Mouse (Mus musculus): Measurements from ENCODE around the gene Bckdhb. TPM values are rescaled to one million over a fixed set of nuclear protein-coding genes. Genes with fewer than 3 reads are reported as not detected.

Bckdhb gene
- polyA plus RNA-seq, 1 experiment from 2014 or later, result 51.5 TPM

DNA sequence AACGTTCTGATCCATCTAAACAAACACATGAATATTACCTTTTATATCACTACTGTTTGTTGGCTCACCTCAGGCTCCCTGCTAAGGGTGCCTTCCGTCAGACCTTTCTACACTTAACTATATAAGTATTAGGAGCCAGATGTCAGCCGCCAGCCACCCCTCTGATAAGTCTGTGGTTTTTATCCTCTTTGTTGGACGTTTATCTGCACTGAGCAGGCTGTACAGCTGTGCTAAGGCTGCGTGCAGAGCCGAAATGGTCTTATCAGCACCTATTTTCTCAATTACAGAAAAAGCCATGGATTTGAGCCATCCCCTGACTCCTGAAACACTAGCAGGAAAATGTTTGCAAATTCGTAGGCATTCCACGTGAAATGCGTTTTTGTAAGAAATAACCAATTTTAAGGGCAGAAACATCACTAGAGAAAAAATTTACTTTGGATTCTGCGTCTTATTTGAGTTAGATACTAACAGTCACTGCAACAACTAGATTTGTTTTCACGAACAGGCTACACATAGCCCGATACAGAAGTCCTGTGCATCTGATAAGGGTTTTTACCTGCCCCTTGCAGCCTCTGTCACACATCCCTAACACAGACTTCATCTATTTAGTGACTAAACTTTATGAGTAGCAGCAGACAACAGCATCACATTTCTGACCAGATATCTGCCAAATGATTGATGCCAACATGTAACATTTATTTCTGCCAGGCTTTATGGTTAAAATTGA, 188.1 kb downstream of the Bckdhb start:
- H3K4me2 ChIP-seq, result no peak overlapping the region
- no peaks in the 10 kb centered on the region for H3K27me3 ChIP-seq (replicated peaks)
- WGBS, result 60% methylated on average over 12 of the region's 12 CpGs
- no peak overlapping the region for H3K9ac ChIP-seq
- H3K9me3 ChIP-seq, result no peaks in the 10 kb centered on the region
- no peak overlapping the region for H3K27ac ChIP-seq
- peaks cover 7% of the 10 kb centered on the region; the same call in 1 of the 2 replicates for H3K4me1 ChIP-seq
- H3K4me3 ChIP-seq (replicated peaks), result no peak overlapping the region
- ATAC-seq (ENCODE audit: insufficient read depth, low FRiP score, low read depth), result peak; percentile 83
- H3K36me3 ChIP-seq, result no peaks in the 10 kb centered on the region

DNA sequence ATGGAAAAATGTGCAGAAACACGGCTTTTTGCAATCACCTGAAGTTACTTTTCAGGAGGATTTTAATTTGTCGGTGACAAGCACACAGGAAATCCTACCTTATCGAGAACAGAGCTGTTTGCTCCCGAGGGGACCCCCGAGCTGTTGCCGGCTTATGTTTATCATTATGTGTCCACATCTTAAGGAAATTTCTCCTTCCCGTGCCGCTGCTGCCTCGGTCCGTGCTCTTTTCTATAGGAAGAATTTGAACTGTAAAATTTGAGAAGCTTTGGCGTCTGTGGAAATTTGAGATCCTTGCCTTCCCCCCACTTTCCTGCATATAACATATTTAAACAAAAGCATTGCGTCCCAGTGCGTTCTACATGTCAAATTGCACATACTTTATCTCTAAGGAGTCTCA, 189.3 kb downstream of the Bckdhb start:
- H3K9ac ChIP-seq, result no peak overlapping the region
- peaks cover 7% of the 10 kb centered on the region; the same call in 1 of the 2 replicates for H3K4me1 ChIP-seq
- no peaks in the 10 kb centered on the region for H3K27me3 ChIP-seq (replicated peaks)
- no peaks in the 10 kb centered on the region for H3K36me3 ChIP-seq
- peak overlapping the region; percentile 25 for H3K4me3 ChIP-seq (replicated peaks)
- H3K27ac ChIP-seq, result no peak overlapping the region; the same call in 1 of the 2 replicates
- no peak for ATAC-seq (ENCODE audit: insufficient read depth, low FRiP score, low read depth)
- H3K9me3 ChIP-seq, result no peaks in the 10 kb centered on the region
- peak overlapping the region; percentile 40 for H3K4me2 ChIP-seq
- 56% methylated on average over 13 of the region's 13 CpGs for WGBS

DNA sequence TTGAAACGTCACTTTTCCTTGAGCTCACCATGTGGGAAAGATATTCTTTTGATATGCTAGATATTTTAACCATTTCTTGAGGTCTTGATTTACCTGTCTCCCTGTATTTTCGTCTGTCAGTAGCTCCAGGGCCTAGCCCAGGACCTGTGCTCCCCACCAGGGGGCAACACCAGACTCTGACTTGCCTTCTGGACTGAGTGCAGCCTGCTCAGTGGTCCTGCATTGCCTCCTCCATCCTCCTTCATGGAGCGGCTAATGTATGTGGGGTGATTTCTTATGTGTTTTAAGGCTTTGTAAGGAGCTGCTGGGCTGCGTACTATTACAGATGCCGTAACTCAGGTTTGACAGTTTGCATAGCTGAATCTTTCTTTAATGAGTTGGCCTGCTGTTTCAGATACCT, 192.4 kb downstream of the Bckdhb start:
- H3K4me2 ChIP-seq, result no peak overlapping the region
- H3K27ac ChIP-seq, result no peak overlapping the region
- 61% methylated on average over 5 of the region's 5 CpGs for WGBS
- no peak overlapping the region for H3K4me3 ChIP-seq (replicated peaks)
- H3K27me3 ChIP-seq (replicated peaks), result no peaks in the 10 kb centered on the region
- H3K36me3 ChIP-seq, result no peaks in the 10 kb centered on the region
- H3K9me3 ChIP-seq, result no peaks in the 10 kb centered on the region
- no peak overlapping the region for H3K9ac ChIP-seq
- no peak for ATAC-seq (ENCODE audit: insufficient read depth, low FRiP score, low read depth)
- no peaks in the 10 kb centered on the region for H3K4me1 ChIP-seq

DNA sequence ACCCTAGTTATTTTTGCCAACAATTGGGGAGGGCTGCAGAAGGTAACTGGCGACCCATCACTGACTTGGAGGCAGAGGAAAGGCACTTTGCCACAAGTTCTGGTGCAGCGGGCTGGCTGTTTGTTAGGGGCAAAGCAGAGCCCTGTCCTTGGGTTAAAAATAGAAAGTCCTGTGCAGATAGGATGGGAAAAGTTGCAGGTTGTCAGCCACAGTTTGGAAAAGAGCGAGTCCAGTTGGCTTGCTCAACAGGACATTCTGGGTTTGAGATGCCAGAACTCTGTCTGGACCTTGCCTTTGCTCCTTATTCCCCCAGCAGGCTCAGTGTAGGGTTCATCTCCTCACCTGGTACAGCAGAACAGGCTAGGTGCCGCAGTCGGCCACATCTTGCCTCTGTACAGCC, 200.1 kb downstream of the Bckdhb start:
- H3K4me1 ChIP-seq, result no peaks in the 10 kb centered on the region
- no peaks in the 10 kb centered on the region for H3K9me3 ChIP-seq
- ATAC-seq (ENCODE audit: insufficient read depth, low FRiP score, low read depth), result no peak
- H3K27ac ChIP-seq, result no peak overlapping the region
- no peaks in the 10 kb centered on the region for H3K27me3 ChIP-seq (replicated peaks)
- no peak overlapping the region for H3K9ac ChIP-seq
- H3K4me2 ChIP-seq, result no peak overlapping the region
- H3K4me3 ChIP-seq (replicated peaks), result no peak overlapping the region
- WGBS, result 89% methylated on average over 5 of the region's 5 CpGs
- no peaks in the 10 kb centered on the region for H3K36me3 ChIP-seq

DNA sequence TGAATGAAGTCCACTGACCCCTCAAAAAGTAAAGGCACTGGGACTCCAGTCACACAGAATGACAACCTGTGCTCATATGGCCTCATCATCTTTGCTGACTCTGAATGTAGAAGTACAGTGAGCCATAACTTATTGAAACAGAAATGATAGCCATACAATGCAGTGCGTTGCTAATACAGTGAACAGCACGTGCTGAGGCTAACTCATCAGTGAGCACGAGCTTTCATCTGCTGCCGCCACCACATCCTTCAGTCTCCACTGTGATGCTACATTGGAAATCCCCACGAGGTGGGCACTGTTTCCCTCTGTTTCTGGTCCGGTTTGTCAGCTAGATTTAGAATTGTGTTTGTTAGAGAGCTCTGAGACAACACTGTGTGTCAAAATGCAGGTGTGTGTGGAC, 205.4 kb downstream of the Bckdhb start:
- Histone ChIP-seq H3K4me3 (replicated peaks) (no peak overlapping the region), H3K4me1 (no peaks in the 10 kb centered on the region), H3K27me3 (replicated peaks) (no peaks in the 10 kb centered on the region), H3K9me3 (no peaks in the 10 kb centered on the region), H3K9ac (no peak overlapping the region), H3K36me3 (no peaks in the 10 kb centered on the region), H3K4me2 (no peak overlapping the region), H3K27ac (no peak overlapping the region)
- 77% methylated on average over 6 of the region's 6 CpGs for WGBS
- no peak for ATAC-seq (ENCODE audit: insufficient read depth, low FRiP score, low read depth)

DNA sequence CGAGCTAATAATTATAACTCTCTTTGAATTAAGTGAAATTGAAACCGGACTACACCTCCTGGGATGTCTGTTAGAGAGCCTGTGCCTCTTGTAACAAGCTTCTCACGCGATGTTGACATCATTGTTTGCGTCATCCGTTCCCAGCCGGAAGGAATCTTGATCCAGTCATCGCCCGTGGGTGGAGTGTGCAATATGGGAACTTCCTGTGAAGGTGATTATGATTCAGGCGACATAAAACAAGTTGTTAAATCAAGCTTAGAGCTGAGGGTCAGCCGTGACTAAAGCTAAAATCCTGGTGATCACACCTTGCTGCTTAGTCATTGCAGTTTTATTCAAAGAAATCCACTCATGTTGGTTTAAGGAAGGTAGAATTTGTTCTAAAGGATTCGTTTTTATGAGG, 210.1 kb downstream of the Bckdhb start:
- Histone ChIP-seq H3K27me3 (replicated peaks) (no peaks in the 10 kb centered on the region), H3K4me3 (replicated peaks) (no peak overlapping the region), H3K27ac (no peak overlapping the region), H3K4me2 (no peak overlapping the region), H3K9me3 (no peaks in the 10 kb centered on the region), H3K9ac (no peak overlapping the region), H3K36me3 (no peaks in the 10 kb centered on the region), H3K4me1 (no peaks in the 10 kb centered on the region)
- no peak for ATAC-seq (ENCODE audit: insufficient read depth, low FRiP score, low read depth)
- 80% methylated on average over 12 of the region's 12 CpGs for WGBS

DNA sequence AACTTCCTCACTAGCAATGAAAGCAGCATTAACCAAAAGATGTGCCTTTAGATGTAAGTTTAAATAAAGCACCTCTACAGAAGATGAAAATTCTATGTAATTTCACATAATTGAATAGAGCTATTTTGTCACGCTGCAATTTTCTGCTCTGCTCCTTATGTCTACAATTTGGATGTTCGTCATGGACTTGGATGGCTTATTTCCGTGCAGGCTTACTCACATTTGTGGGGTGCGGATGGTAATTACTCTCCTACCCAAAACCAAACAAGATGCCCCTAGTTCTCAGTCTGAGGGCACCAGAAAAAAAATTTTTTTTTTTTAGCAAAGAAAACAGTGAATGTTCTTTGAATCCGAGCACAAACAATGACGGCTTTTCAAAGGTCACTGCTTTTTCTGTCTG, 212.2 kb downstream of the Bckdhb start:
- ATAC-seq (ENCODE audit: insufficient read depth, low FRiP score, low read depth), result no peak
- WGBS, result 91% methylated on average over 6 of the region's 6 CpGs
- H3K36me3 ChIP-seq, result no peaks in the 10 kb centered on the region

DNA sequence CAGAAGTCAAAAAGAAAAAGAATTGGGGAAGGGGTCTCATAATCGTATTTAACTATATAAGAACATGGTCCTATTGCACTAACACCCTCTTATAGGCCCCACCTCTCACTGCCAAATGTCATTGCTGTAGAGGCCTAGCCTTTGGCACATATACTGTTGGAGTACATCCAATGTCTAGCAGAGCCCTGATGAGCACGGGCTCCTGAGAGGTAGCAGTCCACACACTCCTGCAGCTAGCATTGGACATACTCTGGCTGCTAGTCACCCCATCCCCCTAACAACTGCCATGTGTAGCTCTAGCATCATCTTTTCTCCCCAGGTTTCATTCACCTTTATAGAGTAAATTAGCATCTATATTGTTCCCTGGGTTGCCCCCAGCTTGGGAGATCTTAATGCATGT, 223.2 kb downstream of the Bckdhb start:
- no peaks in the 10 kb centered on the region for H3K9me3 ChIP-seq
- 70% methylated on average over 2 of the region's 2 CpGs for WGBS

More for the DNA sequence above, 212.2 kb downstream of the Bckdhb start:
- no peak overlapping the region for H3K27ac ChIP-seq
- H3K27me3 ChIP-seq (replicated peaks), result no peaks in the 10 kb centered on the region
- H3K4me1 ChIP-seq, result no peaks in the 10 kb centered on the region
- H3K4me2 ChIP-seq, result no peak overlapping the region
- no peaks in the 10 kb centered on the region for H3K9me3 ChIP-seq
- no peak overlapping the region for H3K9ac ChIP-seq
- H3K4me3 ChIP-seq (replicated peaks), result no peak overlapping the region

More for the DNA sequence above, 223.2 kb downstream of the Bckdhb start:
- Histone ChIP-seq H3K9ac (no peak overlapping the region), H3K4me3 (replicated peaks) (no peak overlapping the region), H3K4me1 (no peaks in the 10 kb centered on the region), H3K27ac (no peak overlapping the region), H3K4me2 (no peak overlapping the region), H3K27me3 (replicated peaks) (no peaks in the 10 kb centered on the region), H3K36me3 (no peaks in the 10 kb centered on the region)
- ATAC-seq (ENCODE audit: insufficient read depth, low FRiP score, low read depth), result no peak

Other genes starting within 250 kb of the Bckdhb start
- 9.6 and 11.7 TPM in 2 replicates for gene Elovl4, start 118.9 kb upstream of the Bckdhb start, polyA plus RNA-seq (2015; fragmentation: Nextera tagmentation; extraction: Ambion mirVana)
- gene Ttk, start 90.5 kb upstream of the Bckdhb start, polyA plus RNA-seq (2015; fragmentation: Nextera tagmentation; extraction: Ambion mirVana), result 25.2 and 26.2 TPM in 2 replicates